Mouse (Mus musculus) thymus, adult 2 months (tissue): Measurements from ENCODE around the gene Ets1.

Experiments used
- CTCF ChIP-seq: fragments of 200-500 bp; IDR thresholded peaks from 2 replicates; pipeline ENCODE4 v1.5.1; 2012; ENCODE audit warnings: mild to moderate bottlenecking, control low read depth, low read length, moderate library complexity, borderline replicate concordance; ENCODE audit not compliant: control insufficient read depth, poor library complexity, insufficient read depth; ENCODE audit errors: extremely low read depth
- POLR2A ChIP-seq: fragments of 200-500 bp; IDR thresholded peaks from 2 replicates; pipeline ENCODE4 v1.6.1; 2012; ENCODE audit warnings: mild to moderate bottlenecking, low read length, control low read depth, moderate library complexity; ENCODE audit not compliant: control insufficient read depth, poor library complexity, insufficient read depth; ENCODE audit errors: extremely low read depth

GRCm38 (mm10) chr9:32727058-32727457 is 91.0 kb downstream of the Ets1 start:
- TF ChIP-seq POLR2A (no peak), CTCF (no peak)
